Mouse (Mus musculus) ES-E14 (cell line): Measurements from ENCODE around the gene Tomm70a. TPM values are rescaled to one million over a fixed set of nuclear protein-coding genes. Genes with fewer than 3 reads are reported as not detected.

Experiments used
- DNase-seq: peaks from one replicate; pipeline ENCODE4 v3.0.0-alpha.2; 2013; ENCODE audit warnings: low read depth, low spot score
- H3K27ac ChIP-seq: 2 replicates; pipeline ENCODE4 v1.5.1; 2012; ENCODE audit warnings: low read depth, mild to moderate bottlenecking, low read length, moderate library complexity, mixed read lengths; ENCODE audit not compliant: poor library complexity, insufficient read depth, severe bottlenecking
- H3K36me3 ChIP-seq: 2 replicates; pipeline ENCODE4 v1.6.1; 2012; ENCODE audit warnings: mild to moderate bottlenecking, low read length, moderate library complexity, mixed read lengths; ENCODE audit not compliant: control insufficient read depth, poor library complexity, insufficient read depth, severe bottlenecking
- H3K4me1 ChIP-seq, 2 experiments: fragments of 150-350 bp in 1 of 2; sonication (generic) in 1 of 2; 2 replicates each; pipeline ENCODE4 v1.6.1; 2012; ENCODE audit warnings: low read length in 2 of 2, mild to moderate bottlenecking in 1 of 2, mixed read lengths in 1 of 2; ENCODE audit not compliant: control insufficient read depth in 2 of 2, insufficient read depth in 2 of 2, poor library complexity in 1 of 2
- H3K4me3 ChIP-seq, 2 experiments: fragments of 150-350 bp in 1 of 2; sonication (generic) in 1 of 2; 2 replicates each; pipeline ENCODE4 v1.5.1; 2012; ENCODE audit warnings: low read length in 2 of 2, low read depth in 1 of 2, mild to moderate bottlenecking in 1 of 2, mixed read lengths in 1 of 2; ENCODE audit not compliant: insufficient read depth in 1 of 2, poor library complexity in 1 of 2, severe bottlenecking in 1 of 2
- H3K9ac ChIP-seq: 2 replicates; pipeline ENCODE4 v1.6.1; 2012; ENCODE audit warnings: low read depth, mild to moderate bottlenecking, low read length, mixed read lengths; ENCODE audit not compliant: poor library complexity, insufficient read depth, severe bottlenecking
- H3K9me3 ChIP-seq: fragments of 150-350 bp; sonication (generic); 2 replicates; pipeline ENCODE4 v1.6.1; 2012; ENCODE audit warnings: low read depth, mild to moderate bottlenecking, low read length; ENCODE audit not compliant: control insufficient read depth, insufficient read depth
- CHD2 ChIP-seq: IDR thresholded peaks from 2 replicates; pipeline ENCODE4 v1.6.1; 2014; ENCODE audit warnings: mild to moderate bottlenecking, low read depth, low read length, inconsistent platforms
- HCFC1 ChIP-seq: IDR thresholded peaks from 2 replicates; pipeline ENCODE4 v1.6.1; 2012; ENCODE audit warnings: low read length, inconsistent platforms, borderline replicate concordance; ENCODE audit not compliant: insufficient read depth
- MAFK ChIP-seq: IDR thresholded peaks from 2 replicates; pipeline ENCODE4 v1.6.1; 2014; ENCODE audit warnings: mild to moderate bottlenecking, low read depth, low read length, inconsistent platforms; ENCODE audit not compliant: insufficient read depth
- ZC3H11A ChIP-seq: IDR thresholded peaks from 2 replicates; pipeline ENCODE4 v1.6.1; 2012; ENCODE audit warnings: low read depth, mild to moderate bottlenecking, inconsistent platforms, low read length, borderline replicate concordance
- ZNF384 ChIP-seq: IDR thresholded peaks from 2 replicates; pipeline ENCODE4 v1.6.1; 2012; ENCODE audit warnings: low read depth, low read length, inconsistent platforms
- in situ Hi-C, 2 experiments: fragments of 600-800 bp; cut with MboI; formaldehyde crosslinking; loops; one replicate each; pipeline ENCODE4 v1.15.1; 2025; ENCODE audit warnings: low sequenced_read_pairs in 2 of 2, inconsistent platforms in 1 of 2; ENCODE audit not compliant: unreplicated experiment in 2 of 2
- total RNA-seq: library from RNA; depleted of rRNA; stranded (reverse); fragments of 300-350 nt; gene quantifications from 2 replicates; pipeline ENCODE4 v1.2.3, GENCODE M21; 2012

Tomm70a gene
- total RNA-seq, 1 experiment: 106 TPM

- H3K9ac ChIP-seq: no peak overlapping the region
Measured at GRCm38 (mm10) chr16:57092911-57093605, 28.4 kb upstream of the Tomm70a start.

GRCm38 (mm10) chr16:57098468-57099144, 22.9 kb upstream of the Tomm70a start:
- TF ChIP-seq ZNF384 (no peak), ZC3H11A (no peak), CHD2 (no peak), HCFC1 (no peak), MAFK (no peak)
- Histone ChIP-seq H3K4me1 (no peaks in the 10 kb centered on the region), H3K9me3 (no peaks in the 10 kb centered on the region), H3K36me3 (no peaks in the 10 kb centered on the region), H3K9ac (no peak overlapping the region), H3K27ac (no peak overlapping the region), H3K4me3 (no peak overlapping the region)
- no peak for DNase-seq
- in situ Hi-C loops: loop anchor here in 1 of 2 experiments (10.0 kb wide), 1 partner anchor 324 kb away; no protein-coding TSS in a partner anchor

More at GRCm38 (mm10) chr16:57092911-57093605, 28.4 kb upstream of the Tomm70a start:
- Histone ChIP-seq H3K36me3 (no peaks in the 10 kb centered on the region), H3K4me1 (no peaks in the 10 kb centered on the region), H3K27ac (no peak overlapping the region), H3K4me3 (no peak overlapping the region), H3K9me3 (no peaks in the 10 kb centered on the region)
- in situ Hi-C loops: loop anchor here in 1 of 2 experiments (10.0 kb wide), 1 partner anchor 318 kb away; no protein-coding TSS in a partner anchor
- DNase-seq: no peak
- no peak for TF ChIP-seq ZNF384

DNA sequence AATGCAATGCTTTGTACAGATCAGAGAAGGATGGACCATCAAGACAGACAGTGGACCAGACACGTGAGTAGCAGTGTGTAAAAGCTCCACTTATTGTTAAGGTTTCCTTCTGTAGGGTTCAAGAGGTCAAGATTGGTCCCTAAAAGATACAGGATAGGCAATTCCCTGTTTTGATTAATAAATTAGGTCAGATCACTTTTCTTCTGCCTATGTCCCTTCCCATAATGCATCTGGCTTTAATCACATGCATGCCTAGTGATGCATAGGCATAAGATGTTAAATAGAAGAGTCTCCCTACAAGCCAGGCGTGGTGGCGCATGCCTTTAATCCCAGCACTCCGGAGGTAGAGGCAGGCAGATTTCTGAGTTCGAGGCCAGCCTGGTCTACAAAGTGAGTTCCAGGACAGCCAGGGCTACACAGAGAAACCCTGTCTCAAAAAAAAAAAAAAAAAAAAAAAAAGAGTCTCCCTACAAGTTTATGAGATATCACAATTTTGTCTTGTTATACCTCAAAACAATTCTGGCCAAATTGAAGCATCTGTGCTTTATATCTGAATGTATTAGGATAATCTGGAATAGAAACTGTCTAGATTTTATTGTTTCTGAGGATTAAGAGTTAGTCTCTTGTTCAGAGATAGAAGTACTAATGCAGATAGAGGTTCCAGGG, 21.8 kb upstream of the Tomm70a start:
- Histone ChIP-seq H3K9me3 (no peaks in the 10 kb centered on the region), H3K36me3 (no peaks in the 10 kb centered on the region), H3K27ac (no peak overlapping the region), H3K4me3 (no peak overlapping the region), H3K4me1 (no peaks in the 10 kb centered on the region), H3K9ac (no peak overlapping the region)
- DNase-seq: no peak
- TF ChIP-seq HCFC1: no peak
- TF ChIP-seq ZC3H11A: no peak
- no peak for TF ChIP-seq CHD2
- no peak for TF ChIP-seq ZNF384
- no peak for TF ChIP-seq MAFK
- in situ Hi-C loops: loop anchor here in 1 of 2 experiments (10.0 kb wide), 1 partner anchor 325 kb away; no protein-coding TSS in a partner anchor

- no peak for TF ChIP-seq ZC3H11A
- no peak for TF ChIP-seq HCFC1
- TF ChIP-seq ZNF384: no peak
- TF ChIP-seq CHD2: no peak
- TF ChIP-seq MAFK: no peak
- Histone ChIP-seq H3K4me3 (no peak overlapping the region), H3K9ac (no peak overlapping the region), H3K9me3 (no peaks in the 10 kb centered on the region), H3K4me1 (no peaks in the 10 kb centered on the region), H3K27ac (no peak overlapping the region), H3K36me3 (no peaks in the 10 kb centered on the region)
- in situ Hi-C loops: no loop called here
- no peak for DNase-seq
Measured at GRCm38 (mm10) chr16:57101174-57101573, 20.3 kb upstream of the Tomm70a start.
